ENCODE assay signal across 8 mouse cellular contexts in the genomic region with DNA sequence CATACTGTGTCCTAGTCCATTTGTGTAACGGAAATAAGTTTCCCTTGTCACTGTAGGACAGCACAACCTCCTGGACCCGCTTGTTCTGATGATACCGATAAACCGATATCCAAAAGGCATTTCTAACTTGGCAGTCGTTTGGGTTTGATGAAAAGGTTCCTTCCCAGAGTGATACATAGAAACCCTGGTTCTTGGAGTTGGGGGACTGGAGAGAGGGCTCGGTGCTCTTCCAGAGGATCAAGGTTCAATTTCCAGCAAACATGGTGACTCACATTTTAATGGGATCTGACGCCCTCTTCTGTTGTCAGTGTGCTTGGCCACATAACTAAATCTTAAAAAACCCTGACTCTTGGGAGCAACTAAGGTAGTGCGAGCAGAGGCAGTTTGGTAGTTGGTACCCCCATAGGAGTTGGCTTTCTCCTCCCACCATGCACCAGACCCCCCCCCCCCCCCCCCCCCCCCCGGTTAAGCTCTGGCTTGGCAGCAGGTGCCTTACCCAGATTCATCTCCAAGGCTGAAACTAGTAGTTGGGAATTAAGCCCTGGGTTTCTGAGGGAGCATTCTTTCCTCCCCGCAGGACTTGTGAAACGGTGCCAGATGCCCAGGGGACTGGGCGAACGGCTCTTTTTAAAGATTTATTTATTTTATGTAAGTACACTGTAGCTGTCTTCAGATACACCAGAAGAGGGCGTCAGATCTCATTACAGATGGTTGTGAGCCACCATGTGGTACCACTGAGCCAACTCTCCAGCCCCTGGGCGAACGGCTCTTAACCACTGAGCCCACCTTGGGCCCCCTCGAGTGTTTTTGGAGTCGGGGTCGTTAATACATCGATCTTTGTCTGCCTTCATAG. TPM values are rescaled to one million over a fixed set of nuclear protein-coding genes. Genes with fewer than 3 reads are reported as not detected.
DNase-seq lines count a peak whose midpoint lies in the region; ATAC-seq and TF ChIP-seq lines count a peak whose summit lies in the region.

No protein-coding gene starts in this region.

- no peaks in the 10 kb centered on the region for H3K9me3 ChIP-seq in heart, embryonic 12.5 days (replicated peaks)
- no peaks in the 10 kb centered on the region for H3K9me3 ChIP-seq in ES-Bruce4 (replicated peaks; ENCODE audit: control insufficient read depth, insufficient read depth, low read length, poor library complexity, severe bottlenecking)
- H3K9me3 ChIP-seq in embryonic facial prominence, embryonic 12.5 days, result no peaks in the 10 kb centered on the region

- no peak for DNase-seq in heart, adult 18-20 months
- DNase-seq in kidney, postnatal 14 days, result peak; percentile 15
- DNase-seq in naive thymus-derived CD4-positive, alpha-beta T cell, adult 2 months (ENCODE audit: low read depth), result peak; percentile 46
- no peak for DNase-seq in ovary, adult 18-20 months (ENCODE audit: low spot score)
- no peak for DNase-seq in left cerebral cortex, postnatal 14 days (ENCODE audit: low spot score in 2 of 2)

- H3K9ac ChIP-seq in heart, embryonic 12.5 days, result peak overlapping the region; percentile 83
- H3K9ac ChIP-seq in ES-Bruce4 (ENCODE audit: low read depth, poor library complexity, severe bottlenecking), result peak overlapping the region; percentile 81
- H3K9ac ChIP-seq in embryonic facial prominence, embryonic 12.5 days, result peak overlapping the region; percentile 69

- peaks cover 43% of the 10 kb centered on the region for H3K36me3 ChIP-seq in heart, embryonic 12.5 days
- peaks cover 36% of the 10 kb centered on the region for H3K36me3 ChIP-seq in ES-Bruce4 (ENCODE audit: control insufficient read depth, insufficient read depth, low read length, poor library complexity, severe bottlenecking)
- H3K36me3 ChIP-seq in embryonic facial prominence, embryonic 12.5 days, result peaks cover 45% of the 10 kb centered on the region

- H3K27me3 ChIP-seq in heart, embryonic 12.5 days (replicated peaks), result no peaks in the 10 kb centered on the region
- no peaks in the 10 kb centered on the region for H3K27me3 ChIP-seq in ES-Bruce4 (ENCODE audit: control insufficient read depth, insufficient read depth, low read length, poor library complexity, severe bottlenecking)
- no peaks in the 10 kb centered on the region for H3K27me3 ChIP-seq in embryonic facial prominence, embryonic 12.5 days

- peak overlapping the region; percentile 68 for H3K27ac ChIP-seq in heart, embryonic 12.5 days (ENCODE audit: poor library complexity, severe bottlenecking)
- peak overlapping the region; percentile 61 for H3K27ac ChIP-seq in ES-Bruce4 (ENCODE audit: insufficient read depth, low read length)
- H3K27ac ChIP-seq in embryonic facial prominence, embryonic 12.5 days, result peak overlapping the region; percentile 79

- peaks cover 17% of the 10 kb centered on the region for H3K4me1 ChIP-seq in heart, embryonic 12.5 days (replicated peaks)
- H3K4me1 ChIP-seq in ES-Bruce4 (ENCODE audit: control insufficient read depth, insufficient read depth, low read length), result no peaks in the 10 kb centered on the region
- peaks cover 14% of the 10 kb centered on the region; the same call in 1 of the 2 replicates for H3K4me1 ChIP-seq in embryonic facial prominence, embryonic 12.5 days

- WGBS in heart, embryonic 12.5 days, result 10% methylated on average over 19 of the region's 20 CpGs
- WGBS in embryonic facial prominence, embryonic 12.5 days, result 11% methylated on average over 19 of the region's 20 CpGs

- TF ChIP-seq POLR2A in ES-Bruce4 (IDR thresholded peaks at IDR 0.05; ENCODE audit: insufficient read depth, low read length), result peak; percentile 26

- no peak for TF ChIP-seq EP300 in ES-Bruce4 (IDR thresholded peaks at IDR 0.05; ENCODE audit: insufficient read depth, low read depth, low read length)

- peak; percentile 17 for TF ChIP-seq CTCF in ES-Bruce4 (IDR thresholded peaks at IDR 0.05; ENCODE audit: low read depth, low read length)

- no peak for ATAC-seq in heart, embryonic 12.5 days (ENCODE audit: insufficient number of reproducible peaks, low FRiP score)
- no peak for ATAC-seq in embryonic facial prominence, embryonic 12.5 days (ENCODE audit: insufficient number of reproducible peaks, insufficient read depth, low FRiP score, low TSS enrichment)

- intact Hi-C loops in left cerebral cortex, postnatal 14 days (cut with DNase I), result loop anchor here (2.0 kb wide), 1 partner anchor 61 kb away; no protein-coding TSS in a partner anchor

- peak overlapping the region; percentile 85 for H3K4me3 ChIP-seq in heart, embryonic 12.5 days
- H3K4me3 ChIP-seq in ES-Bruce4 (ENCODE audit: low read depth, low read length), result peak overlapping the region; percentile 89
- peak overlapping the region; percentile 68 for H3K4me3 ChIP-seq in embryonic facial prominence, embryonic 12.5 days

- peak overlapping the region; percentile 82 for H3K4me2 ChIP-seq in heart, embryonic 12.5 days
- H3K4me2 ChIP-seq in embryonic facial prominence, embryonic 12.5 days (replicated peaks), result peak overlapping the region; percentile 74

RNA-seq across cellular contexts. Expression of a gene that starts 1.1 kb away (rescaled TPM):
- polyA plus RNA-seq in heart, embryonic 12.5 days (2016; fragmentation: Nextera tagmentation; extraction: Ambion mirVana), result 41.7 and 41.9 TPM in 2 replicates
- 10 to 100 TPM; 24.4 to 29.4 TPM for total RNA-seq in heart, adult 18-20 months (2021)
- 6.7 and 7.2 TPM in 2 replicates for polyA plus RNA-seq in ES-Bruce4 (2011; ENCODE audit: insufficient read depth, insufficient read length, low read depth, missing spikeins)
- 54.8 and 59.5 TPM in 2 replicates for polyA plus RNA-seq in embryonic facial prominence, embryonic 12.5 days (2016; fragmentation: Nextera tagmentation; extraction: Ambion mirVana)
- total RNA-seq in left cerebral cortex, postnatal 14 days (2021), result 1 to 10 TPM; 9.5 to 9.6 TPM

RNA-seq across cellular contexts. Expression of a gene that starts 9.0 kb away (rescaled TPM):
- polyA plus RNA-seq in heart, embryonic 12.5 days (2016; fragmentation: Nextera tagmentation; extraction: Ambion mirVana), result 106 and 115 TPM in 2 replicates
- 10 to 100 TPM; 59.8 to 61.8 TPM for total RNA-seq in heart, adult 18-20 months (2021)
- polyA plus RNA-seq in ES-Bruce4 (2011; ENCODE audit: insufficient read depth, insufficient read length, low read depth, missing spikeins), result 167 and 196 TPM in 2 replicates
- polyA plus RNA-seq in embryonic facial prominence, embryonic 12.5 days (2016; fragmentation: Nextera tagmentation; extraction: Ambion mirVana), result 180 and 184 TPM in 2 replicates
- 10 to 100 TPM; 49.1 to 49.6 TPM for total RNA-seq in left cerebral cortex, postnatal 14 days (2021)

RNA-seq across cellular contexts. Expression of a gene that starts 10.0 kb away (rescaled TPM):
- 0.13 and 0.33 TPM in 2 replicates for polyA plus RNA-seq in heart, embryonic 12.5 days (2016; fragmentation: Nextera tagmentation; extraction: Ambion mirVana)
- not detected for total RNA-seq in heart, adult 18-20 months (2021)
- polyA plus RNA-seq in ES-Bruce4 (2011; ENCODE audit: insufficient read depth, insufficient read length, low read depth, missing spikeins), result 1.1 and 1.7 TPM in 2 replicates
- polyA plus RNA-seq in embryonic facial prominence, embryonic 12.5 days (2016; fragmentation: Nextera tagmentation; extraction: Ambion mirVana), result 0.41 and 0.47 TPM in 2 replicates
- total RNA-seq in left cerebral cortex, postnatal 14 days (2021), result not detected

RNA-seq across cellular contexts. Expression of a gene that starts 21.5 kb away (rescaled TPM):
- 52.2 and 53.0 TPM in 2 replicates for polyA plus RNA-seq in heart, embryonic 12.5 days (2016; fragmentation: Nextera tagmentation; extraction: Ambion mirVana)
- 10 to 100 TPM; 16.5 to 18.2 TPM for total RNA-seq in heart, adult 18-20 months (2021)
- polyA plus RNA-seq in ES-Bruce4 (2011; ENCODE audit: insufficient read depth, insufficient read length, low read depth, missing spikeins), result 31.2 and 37.2 TPM in 2 replicates
- 61.2 and 63.1 TPM in 2 replicates for polyA plus RNA-seq in embryonic facial prominence, embryonic 12.5 days (2016; fragmentation: Nextera tagmentation; extraction: Ambion mirVana)
- 10 to 100 TPM; 53.4 to 54.5 TPM for total RNA-seq in left cerebral cortex, postnatal 14 days (2021)

RNA-seq across cellular contexts. Expression of a gene that starts 44.5 kb away (rescaled TPM):
- polyA plus RNA-seq in heart, embryonic 12.5 days (2016; fragmentation: Nextera tagmentation; extraction: Ambion mirVana), result 0.38 and 0.90 TPM in 2 replicates
- 1 to 10 TPM; 3.7 to 4.1 TPM for total RNA-seq in heart, adult 18-20 months (2021)
- 3.9 and 4.1 TPM in 2 replicates for polyA plus RNA-seq in ES-Bruce4 (2011; ENCODE audit: insufficient read depth, insufficient read length, low read depth, missing spikeins)
- polyA plus RNA-seq in embryonic facial prominence, embryonic 12.5 days (2016; fragmentation: Nextera tagmentation; extraction: Ambion mirVana), result 0.69 and 0.74 TPM in 2 replicates
- under 1 TPM; 0.57 TPM for total RNA-seq in left cerebral cortex, postnatal 14 days (2021)

Comparison
In these comparisons a context has a peak if more than half of its experiments do, and no peak if none do; other contexts are left out.
1. DNase-seq: peak in kidney, postnatal 14 days (single experiment) and naive thymus-derived CD4-positive, alpha-beta T cell, adult 2 months (single experiment); none in heart, adult 18-20 months (0 of 2), ovary, adult 18-20 months (single experiment) and left cerebral cortex, postnatal 14 days (0 of 2).
2. Peak in every context shown above with its lines, with median percentiles within 50 percentile points of each other: H3K27ac ChIP-seq, H3K4me3 ChIP-seq and H3K9ac ChIP-seq.